Mouse (Mus musculus) heart, embryonic 12.5 days (tissue): Measurements from ENCODE around the gene Dab1. TPM values are rescaled to one million over a fixed set of nuclear protein-coding genes. Genes with fewer than 3 reads are reported as not detected.

Experiments used
- ATAC-seq: fragments of 200-750 bp; cut with Nextera tagmentation; 2 replicates; pipeline ENCODE4 v1.8.0; 2017; ENCODE audit warnings: moderate TSS enrichment, moderate library complexity; ENCODE audit not compliant: insufficient number of reproducible peaks, low FRiP score
- H3K27ac ChIP-seq: fragments of 300-500 bp; sonication (generic); 2 replicates; pipeline ENCODE4 v1.5.1; 2016; ENCODE audit warnings: mild to moderate bottlenecking, moderate library complexity; ENCODE audit not compliant: poor library complexity, severe bottlenecking
- H3K27me3 ChIP-seq: fragments of 300-500 bp; sonication (generic); replicated peaks from 2 replicates; pipeline ENCODE4 v1.6.1; 2016; ENCODE audit warnings: mild to moderate bottlenecking, moderate library complexity
- H3K36me3 ChIP-seq: fragments of 300-500 bp; sonication (generic); 2 replicates; pipeline ENCODE4 v1.6.1; 2016; ENCODE audit warnings: mild to moderate bottlenecking, moderate library complexity
- H3K4me1 ChIP-seq: fragments of 300-500 bp; sonication (generic); replicated peaks from 2 replicates; pipeline ENCODE4 v1.6.1; 2016; ENCODE audit warnings: mild to moderate bottlenecking
- H3K4me2 ChIP-seq: fragments of 300-500 bp; sonication (generic); 2 replicates; pipeline ENCODE4 v1.6.1; 2016; ENCODE audit warnings: mild to moderate bottlenecking, moderate library complexity
- H3K4me3 ChIP-seq: fragments of 300-500 bp; sonication (generic); 2 replicates; pipeline ENCODE4 v1.5.1; 2016; ENCODE audit warnings: mild to moderate bottlenecking
- H3K9ac ChIP-seq: fragments of 300-500 bp; sonication (generic); 2 replicates; pipeline ENCODE4 v1.6.1; 2016; ENCODE audit warnings: mild to moderate bottlenecking, moderate library complexity
- H3K9me3 ChIP-seq: fragments of 300-500 bp; sonication (generic); replicated peaks from 2 replicates; pipeline ENCODE4 v1.6.1; 2016; ENCODE audit warnings: mild to moderate bottlenecking, moderate library complexity
- WGBS: fragments of 180-500 bp; shearing (Covaris S2); methylation state at CpG from one replicate; pipeline ENCODE4 v1.1.7; 2016; 5-methylcytosine and 5-hydroxymethylcytosine counted together
- polyA plus RNA-seq: library from polyadenylated mRNA; unstranded; fragments of >200 nt; fragmentation: Nextera tagmentation; extraction: Ambion mirVana; gene quantifications from 2 replicates; pipeline ENCODE4 v1.2.1, GENCODE M21; 2016

Dab1 gene
- polyA plus RNA-seq, 1 experiment from 2014 or later: 1.0 TPM

DNA sequence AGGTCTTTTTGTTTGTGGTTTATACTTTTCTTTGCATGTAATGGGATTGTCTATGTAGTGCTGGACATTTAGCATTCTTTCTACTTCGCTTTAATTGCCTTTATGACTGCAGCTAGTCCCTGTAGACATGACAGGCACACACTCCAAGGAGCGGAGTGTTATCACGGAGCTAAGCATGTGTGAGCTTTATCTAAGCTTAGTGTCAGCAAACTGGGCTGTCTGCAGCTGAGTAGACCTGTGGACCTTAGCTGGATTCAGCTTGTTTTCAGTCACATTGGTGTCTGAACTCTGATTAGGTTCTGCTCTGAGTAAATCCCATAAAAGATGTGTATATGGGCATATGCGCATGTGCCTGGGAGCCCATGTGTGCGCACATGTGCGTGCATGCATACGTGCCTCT lies 810.0 kb downstream of the Dab1 start:
- 65% methylated on average over 7 of the region's 7 CpGs for WGBS

DNA sequence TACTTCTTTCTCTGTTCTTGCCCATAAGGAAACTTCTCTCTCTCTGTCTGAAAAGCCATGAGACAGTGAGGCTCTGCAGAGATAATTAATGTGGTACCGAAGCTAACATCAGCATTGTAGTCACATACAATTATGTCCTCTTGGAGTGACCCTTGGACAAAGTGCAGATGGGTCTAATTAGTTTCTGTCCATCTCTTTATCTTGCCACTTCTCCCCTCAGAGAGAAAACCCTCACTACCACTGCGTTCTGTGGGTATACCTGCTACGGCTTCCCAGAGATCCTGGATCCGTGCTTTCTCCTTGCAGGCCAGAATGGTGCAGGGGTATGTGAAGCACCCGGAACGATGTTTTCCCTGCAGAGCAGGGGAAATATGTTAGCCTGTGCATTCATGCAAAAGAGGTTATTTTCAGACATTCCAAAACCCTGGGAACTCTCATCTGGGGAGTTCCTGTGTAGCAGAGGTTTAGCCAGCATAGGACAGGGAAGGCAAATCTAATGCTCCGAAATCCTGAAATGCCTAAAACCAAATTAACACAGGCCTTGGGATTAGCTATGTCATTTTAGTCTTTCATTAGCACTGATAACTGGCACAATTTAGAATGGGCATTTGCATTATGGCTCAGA lies 812.2 kb downstream of the Dab1 start:
- Histone ChIP-seq H3K4me3 (no peak overlapping the region), H3K4me1 (peaks cover 10% of the 10 kb centered on the region), H3K36me3 (no peaks in the 10 kb centered on the region), H3K9me3 (no peaks in the 10 kb centered on the region), H3K27me3 (0 out of 2 replicates have a peak, but pooled peaks cover 4% of the 10 kb centered on the region), H3K27ac (no peak overlapping the region), H3K9ac (no peak overlapping the region), H3K4me2 (no peak overlapping the region)
- 67% methylated on average over 7 of the region's 7 CpGs for WGBS
- ATAC-seq: no peak

More for the DNA sequence above, 810.0 kb downstream of the Dab1 start:
- no peak for ATAC-seq
- Histone ChIP-seq H3K4me3 (no peak overlapping the region), H3K27me3 (0 out of 2 replicates have a peak, but pooled peaks cover 6% of the 10 kb centered on the region), H3K9me3 (no peaks in the 10 kb centered on the region), H3K4me1 (peaks cover 10% of the 10 kb centered on the region), H3K9ac (no peak overlapping the region), H3K27ac (no peak overlapping the region), H3K36me3 (no peaks in the 10 kb centered on the region), H3K4me2 (no peak overlapping the region)

- 0 out of 2 replicates have a peak, but pooled peaks cover 4% of the 10 kb centered on the region for H3K27me3 ChIP-seq
- H3K4me2 ChIP-seq: no peak overlapping the region
- no peak overlapping the region for H3K9ac ChIP-seq
- H3K4me3 ChIP-seq: no peak overlapping the region
- H3K9me3 ChIP-seq: no peaks in the 10 kb centered on the region
- 87% methylated on average over 11 of the region's 11 CpGs for WGBS
- peaks cover 10% of the 10 kb centered on the region for H3K4me1 ChIP-seq
- no peak for ATAC-seq
- H3K27ac ChIP-seq: no peak overlapping the region
- no peaks in the 10 kb centered on the region for H3K36me3 ChIP-seq
Measured at GRCm38 (mm10) chr4:104432150-104432549, 813.0 kb downstream of the Dab1 start.

DNA sequence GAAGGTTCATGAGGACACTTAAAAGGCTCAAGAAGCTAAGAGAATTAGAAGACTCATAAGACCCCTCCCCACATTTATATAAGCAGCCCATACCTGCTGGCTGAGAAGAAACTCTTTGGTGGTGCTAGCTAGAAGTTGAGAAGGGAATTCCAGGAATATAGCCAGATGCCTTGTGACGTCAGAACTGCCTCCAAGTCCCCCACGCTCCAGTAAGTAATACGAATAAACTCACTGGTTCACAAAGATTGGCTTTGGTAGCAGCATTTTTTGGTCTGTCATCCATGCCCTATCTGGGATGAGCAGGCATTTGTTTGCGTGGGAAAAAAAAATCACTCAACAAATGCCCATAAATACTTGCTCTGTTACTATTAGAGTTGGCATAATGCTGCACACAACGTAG lies 816.6 kb downstream of the Dab1 start:
- no peak overlapping the region for H3K4me3 ChIP-seq
- no peak overlapping the region for H3K27ac ChIP-seq
- no peak overlapping the region for H3K4me2 ChIP-seq
- no peak for ATAC-seq
- no peak overlapping the region for H3K9ac ChIP-seq
- 80% methylated on average over 5 of the region's 5 CpGs for WGBS
- peaks cover 11% of the 10 kb centered on the region for H3K27me3 ChIP-seq
- H3K36me3 ChIP-seq: no peaks in the 10 kb centered on the region
- no peaks in the 10 kb centered on the region for H3K4me1 ChIP-seq
- no peaks in the 10 kb centered on the region for H3K9me3 ChIP-seq

GRCm38 (mm10) chr4:104436411-104436810 lies 817.3 kb downstream of the Dab1 start:
- WGBS: 85% methylated on average over 4 of the region's 4 CpGs
- no peak overlapping the region for H3K9ac ChIP-seq

GRCm38 (mm10) chr4:104438730-104439129 lies 819.6 kb downstream of the Dab1 start:
- no peaks in the 10 kb centered on the region for H3K36me3 ChIP-seq
- 79% methylated on average over 4 of the region's 4 CpGs for WGBS
- H3K9me3 ChIP-seq: no peaks in the 10 kb centered on the region
- H3K4me1 ChIP-seq: no peaks in the 10 kb centered on the region
- no peak overlapping the region for H3K4me3 ChIP-seq
- H3K27me3 ChIP-seq: peaks cover 17% of the 10 kb centered on the region
- no peak overlapping the region for H3K4me2 ChIP-seq
- no peak overlapping the region for H3K9ac ChIP-seq
- ATAC-seq: no peak
- H3K27ac ChIP-seq: no peak overlapping the region

More at GRCm38 (mm10) chr4:104436411-104436810, 817.3 kb downstream of the Dab1 start:
- Histone ChIP-seq H3K36me3 (no peaks in the 10 kb centered on the region), H3K4me1 (no peaks in the 10 kb centered on the region), H3K4me3 (no peak overlapping the region), H3K27ac (no peak overlapping the region), H3K27me3 (peaks cover 11% of the 10 kb centered on the region), H3K9me3 (no peaks in the 10 kb centered on the region), H3K4me2 (no peak overlapping the region)
- no peak for ATAC-seq

DNA sequence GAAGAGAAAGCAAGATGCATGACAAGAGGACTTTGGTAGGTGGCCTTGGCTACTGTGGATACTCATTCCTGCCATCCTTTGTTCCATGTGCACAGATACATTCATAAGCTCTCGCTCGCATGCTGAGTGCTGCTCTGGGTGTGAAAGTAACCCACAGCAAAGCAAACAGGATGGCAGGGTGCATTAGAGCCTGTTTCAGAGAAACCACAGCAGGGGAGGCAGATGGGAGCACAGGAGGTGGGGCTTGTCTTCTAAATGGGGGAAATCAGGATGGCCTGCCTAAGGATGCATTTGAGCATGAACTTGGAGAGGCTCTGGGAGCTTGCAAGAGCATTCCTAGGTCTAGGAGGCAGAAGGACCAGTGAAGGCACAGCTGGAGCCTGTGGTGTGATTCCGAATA lies 820.5 kb downstream of the Dab1 start:
- 69% methylated on average over 3 of the region's 3 CpGs for WGBS
- no peak overlapping the region for H3K9ac ChIP-seq
- no peaks in the 10 kb centered on the region for H3K36me3 ChIP-seq
- no peaks in the 10 kb centered on the region for H3K9me3 ChIP-seq
- H3K4me2 ChIP-seq: no peak overlapping the region
- H3K4me1 ChIP-seq: no peaks in the 10 kb centered on the region
- peaks cover 20% of the 10 kb centered on the region for H3K27me3 ChIP-seq
- H3K4me3 ChIP-seq: no peak overlapping the region
- ATAC-seq: no peak
- no peak overlapping the region for H3K27ac ChIP-seq

DNA sequence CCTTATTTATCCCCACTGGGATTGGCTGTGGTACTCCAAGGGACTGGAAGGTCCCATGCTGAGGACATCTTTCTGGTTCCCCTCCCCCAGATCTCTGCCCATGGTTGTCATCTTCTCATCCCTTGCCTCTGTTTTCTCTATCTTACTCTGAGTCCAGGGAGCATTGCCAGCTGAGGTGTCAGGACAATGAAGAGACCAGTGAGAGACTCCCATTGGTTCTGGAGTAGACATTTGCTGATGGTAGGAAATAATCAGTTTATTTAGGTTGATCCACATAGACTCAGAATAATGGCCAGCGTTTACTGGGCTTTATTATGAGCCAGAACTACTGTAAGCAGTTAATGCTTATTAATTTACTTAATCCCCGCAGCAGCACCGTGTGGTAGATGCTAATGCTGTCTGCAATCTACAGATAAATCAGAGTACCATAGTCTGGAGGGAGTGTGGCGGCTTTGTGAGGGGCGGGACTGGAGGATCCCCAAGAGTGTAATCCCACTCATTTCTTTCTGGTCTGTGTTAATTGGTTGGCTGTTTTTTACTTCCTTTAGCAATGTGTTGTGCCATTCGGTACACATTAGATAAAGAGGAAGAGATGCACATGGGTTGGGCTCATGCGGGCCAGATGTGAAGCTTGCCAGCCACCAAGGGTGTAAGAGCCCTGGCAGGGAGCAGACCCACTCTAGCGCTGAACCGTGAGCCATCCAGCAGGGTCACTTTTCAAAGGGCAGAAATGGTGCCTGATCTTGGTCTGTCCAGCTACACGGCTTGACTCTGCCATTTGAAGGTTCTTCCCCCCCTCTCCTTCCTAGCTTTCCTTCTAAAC lies 824.0 kb downstream of the Dab1 start:
- 66% methylated on average over 10 of the region's 10 CpGs for WGBS
- Histone ChIP-seq H3K9me3 (no peaks in the 10 kb centered on the region), H3K9ac (no peak overlapping the region), H3K4me3 (no peak overlapping the region), H3K27ac (no peak overlapping the region), H3K4me1 (no peaks in the 10 kb centered on the region), H3K27me3 (peaks cover 20% of the 10 kb centered on the region), H3K4me2 (no peak overlapping the region), H3K36me3 (no peaks in the 10 kb centered on the region)
- no peak for ATAC-seq

GRCm38 (mm10) chr4:104443775-104444174 lies 824.6 kb downstream of the Dab1 start:
- Histone ChIP-seq H3K9ac (no peak overlapping the region), H3K27ac (no peak overlapping the region), H3K4me1 (no peaks in the 10 kb centered on the region), H3K36me3 (no peaks in the 10 kb centered on the region), H3K27me3 (peaks cover 20% of the 10 kb centered on the region), H3K4me3 (no peak overlapping the region), H3K4me2 (no peak overlapping the region), H3K9me3 (no peaks in the 10 kb centered on the region)
- ATAC-seq: no peak
- WGBS: 26% methylated on average over 8 of the region's 8 CpGs

DNA sequence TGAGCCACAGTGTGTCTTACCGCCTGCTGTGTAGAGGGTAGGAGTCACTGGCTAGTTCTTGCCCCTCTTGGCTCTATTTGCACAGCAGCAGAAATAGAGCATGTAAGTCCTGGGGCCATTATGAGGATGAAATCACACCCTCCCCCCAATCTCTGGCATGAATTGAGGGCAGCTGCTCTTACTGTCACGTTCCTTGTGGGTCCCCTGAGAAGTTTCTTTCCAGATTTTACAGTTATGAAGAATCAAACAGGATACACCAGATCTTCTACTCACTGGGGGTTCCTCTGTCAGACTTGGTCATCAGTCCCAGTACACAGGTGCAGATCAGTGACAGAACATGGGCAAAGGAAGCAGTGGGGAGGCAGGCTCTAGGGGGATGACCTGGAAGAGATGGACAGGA lies 825.8 kb downstream of the Dab1 start:
- H3K4me2 ChIP-seq: no peak overlapping the region
- no peaks in the 10 kb centered on the region for H3K36me3 ChIP-seq
- no peaks in the 10 kb centered on the region for H3K4me1 ChIP-seq
- H3K27me3 ChIP-seq: peaks cover 11% of the 10 kb centered on the region
- H3K4me3 ChIP-seq: no peak overlapping the region
- no peak overlapping the region for H3K9ac ChIP-seq
- no peaks in the 10 kb centered on the region for H3K9me3 ChIP-seq
- no peak for ATAC-seq
- WGBS: 87% methylated on average over 2 of the region's 2 CpGs
- no peak overlapping the region for H3K27ac ChIP-seq

DNA sequence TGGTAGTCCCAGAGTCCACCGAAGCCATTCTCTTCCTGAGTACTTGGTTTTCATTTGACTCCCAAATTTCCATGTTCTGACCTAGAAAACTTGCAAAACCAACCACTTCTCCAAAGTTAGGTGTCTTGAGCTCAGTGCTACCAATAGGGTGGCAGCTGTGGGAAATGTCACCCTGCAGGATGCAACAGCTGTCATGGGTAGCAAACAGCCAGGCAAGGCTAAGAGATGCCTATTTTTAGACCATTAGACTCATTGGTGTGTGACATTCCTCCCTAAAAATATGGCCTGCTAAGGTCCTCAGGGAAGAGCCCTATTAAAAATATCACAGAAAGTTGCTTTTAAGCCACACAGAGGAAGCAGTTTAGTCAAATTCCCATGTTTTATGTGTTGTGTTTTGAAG lies 829.0 kb downstream of the Dab1 start:
- Histone ChIP-seq H3K36me3 (no peaks in the 10 kb centered on the region), H3K4me1 (no peaks in the 10 kb centered on the region), H3K4me3 (no peak overlapping the region), H3K4me2 (no peak overlapping the region), H3K9me3 (no peaks in the 10 kb centered on the region), H3K27me3 (peaks cover 8% of the 10 kb centered on the region), H3K9ac (no peak overlapping the region), H3K27ac (no peak overlapping the region)
- WGBS: 83% methylated on average over 1 of the region's 1 CpGs
- no peak for ATAC-seq
